Mouse (Mus musculus): ENCODE data around the gene Gm11114. TPM values are rescaled to one million over a fixed set of nuclear protein-coding genes. Genes with fewer than 3 reads are reported as not detected.
A peak's percentile ranks its signal among the peaks of the same experiment; 100 is the strongest.

Gm11114 gene
- polyA plus RNA-seq, 1 experiment from 2014 or later, result not detected

- Histone ChIP-seq H3K36me3 (ENCODE audit: control insufficient read depth, insufficient read depth, low read length) (peaks cover 4% of the 10 kb centered on the region; the same call in 1 of the 2 replicates), H3K4me2 (ENCODE audit: low read length) (peak overlapping the region; percentile 82), H3K9ac (ENCODE audit: low read length) (peak overlapping the region; percentile 63), H3K27me3 (replicated peaks; ENCODE audit: control insufficient read depth, insufficient read depth, low read length) (no peaks in the 10 kb centered on the region), H3K27ac (ENCODE audit: low read depth) (no peak overlapping the region), H3K9me3 (ENCODE audit: control insufficient read depth, low read length) (no peaks in the 10 kb centered on the region), H3K4me1 (replicated peaks; ENCODE audit: control insufficient read depth, insufficient read depth, low read length) (no peaks in the 10 kb centered on the region; the same call in 1 of the 2 replicates), H3K4me3 (ENCODE audit: low read depth, low read length) (peak overlapping the region; percentile 74)
- ATAC-seq (replicated peaks; ENCODE audit: low FRiP score, low TSS enrichment, low read depth) (no peak), DNase-seq (ENCODE audit: low spot score) (no peak)
- WGBS, result 34% methylated on average over 17 of the region's 17 CpGs
Observed at GRCm38 (mm10) chr9:85325201-85325868, 12.8 kb downstream of the Gm11114 start.

- peak; percentile 83 for DNase-seq (ENCODE audit: low spot score)
- Histone ChIP-seq H3K27me3 (replicated peaks; ENCODE audit: control insufficient read depth, insufficient read depth, low read length) (no peaks in the 10 kb centered on the region), H3K27ac (ENCODE audit: low read depth) (peak overlapping the region; percentile 81), H3K4me2 (ENCODE audit: low read length) (peak overlapping the region; percentile 82), H3K36me3 (ENCODE audit: control insufficient read depth, insufficient read depth, low read length) (peaks cover 4% of the 10 kb centered on the region; the same call in 1 of the 2 replicates), H3K9ac (ENCODE audit: low read length) (peak overlapping the region; percentile 63), H3K4me1 (replicated peaks; ENCODE audit: control insufficient read depth, insufficient read depth, low read length) (no peaks in the 10 kb centered on the region; the same call in 1 of the 2 replicates), H3K9me3 (ENCODE audit: control insufficient read depth, low read length) (no peaks in the 10 kb centered on the region), H3K4me3 (ENCODE audit: low read depth, low read length) (peak overlapping the region; percentile 74)
- peak; percentile 66 for ATAC-seq (replicated peaks; ENCODE audit: low FRiP score, low TSS enrichment, low read depth)
- under 1% methylated on average over 75 of the region's 88 CpGs for WGBS
Observed at GRCm38 (mm10) chr9:85326292-85327241, 14.0 kb downstream of the Gm11114 start.

GRCm38 (mm10) chr9:85327242-85328211 is 15.0 kb downstream of the Gm11114 start, which contains the start of gene Tent5a:
Tent5a (minus strand) TSS chr9:85327348.
- peak within 1 kb of the TSS; percentile 74 for H3K4me3 ChIP-seq (ENCODE audit: low read depth, low read length)
- ATAC-seq (replicated peaks; ENCODE audit: low FRiP score, low TSS enrichment, low read depth) (peak; percentile 90), DNase-seq (ENCODE audit: low spot score) (peak; percentile 90)
- H3K36me3 ChIP-seq (ENCODE audit: control insufficient read depth, insufficient read depth, low read length), result peaks cover 4% of the 10 kb centered on the region; the same call in 1 of the 2 replicates
- no peaks in the 10 kb centered on the region; the same call in 1 of the 2 replicates for H3K4me1 ChIP-seq (replicated peaks; ENCODE audit: control insufficient read depth, insufficient read depth, low read length)
- H3K4me2 ChIP-seq (ENCODE audit: low read length), result peak within 1 kb of the TSS; percentile 82
- H3K27me3 ChIP-seq (replicated peaks; ENCODE audit: control insufficient read depth, insufficient read depth, low read length), result no peaks in the 10 kb centered on the region
- H3K9ac ChIP-seq (ENCODE audit: low read length), result peak within 1 kb of the TSS; percentile 63
- H3K9me3 ChIP-seq (ENCODE audit: control insufficient read depth, low read length), result no peaks in the 10 kb centered on the region
- peak within 1 kb of the TSS; percentile 81 for H3K27ac ChIP-seq (ENCODE audit: low read depth)
- under 1% methylated on average over 69 of the region's 72 CpGs for WGBS

- peak; percentile 99 for DNase-seq (ENCODE audit: low spot score)
Observed at GRCm38 (mm10) chr9:85328259-85328658, 15.7 kb downstream of the Gm11114 start.

GRCm38 (mm10) chr9:85331521-85331920 is 18.9 kb downstream of the Gm11114 start:
- H3K4me2 ChIP-seq (ENCODE audit: low read length), result no peak overlapping the region
- no peaks in the 10 kb centered on the region for H3K9me3 ChIP-seq (ENCODE audit: control insufficient read depth, low read length)
- no peak overlapping the region for H3K27ac ChIP-seq (ENCODE audit: low read depth)
- H3K9ac ChIP-seq (ENCODE audit: low read length), result no peak overlapping the region
- no peak overlapping the region for H3K4me3 ChIP-seq (ENCODE audit: low read depth, low read length)
- no peaks in the 10 kb centered on the region for H3K36me3 ChIP-seq (ENCODE audit: control insufficient read depth, insufficient read depth, low read length)
- no peaks in the 10 kb centered on the region for H3K4me1 ChIP-seq (replicated peaks; ENCODE audit: control insufficient read depth, insufficient read depth, low read length)
- ATAC-seq (replicated peaks; ENCODE audit: low FRiP score, low TSS enrichment, low read depth) (no peak), DNase-seq (ENCODE audit: low spot score) (no peak)
- no peaks in the 10 kb centered on the region for H3K27me3 ChIP-seq (replicated peaks; ENCODE audit: control insufficient read depth, insufficient read depth, low read length)
- WGBS, result 79% methylated on average over 2 of the region's 2 CpGs

More at GRCm38 (mm10) chr9:85328259-85328658, 15.7 kb downstream of the Gm11114 start:
- Histone ChIP-seq H3K4me3 (ENCODE audit: low read depth, low read length) (peak overlapping the region; percentile 74), H3K9me3 (ENCODE audit: control insufficient read depth, low read length) (no peaks in the 10 kb centered on the region), H3K27ac (ENCODE audit: low read depth) (peak overlapping the region; percentile 81), H3K27me3 (replicated peaks; ENCODE audit: control insufficient read depth, insufficient read depth, low read length) (no peaks in the 10 kb centered on the region), H3K4me1 (replicated peaks; ENCODE audit: control insufficient read depth, insufficient read depth, low read length) (no peaks in the 10 kb centered on the region; the same call in 1 of the 2 replicates), H3K36me3 (ENCODE audit: control insufficient read depth, insufficient read depth, low read length) (peaks cover 4% of the 10 kb centered on the region; the same call in 1 of the 2 replicates), H3K9ac (ENCODE audit: low read length) (peak overlapping the region; percentile 63), H3K4me2 (ENCODE audit: low read length) (peak overlapping the region; percentile 82)
- 4% methylated on average over 16 of the region's 16 CpGs for WGBS
- peak; percentile 28 for ATAC-seq (replicated peaks; ENCODE audit: low FRiP score, low TSS enrichment, low read depth)

GRCm38 (mm10) chr9:85336046-85336445 is 23.5 kb downstream of the Gm11114 start:
- Histone ChIP-seq H3K9me3 (ENCODE audit: control insufficient read depth, low read length) (no peaks in the 10 kb centered on the region), H3K4me1 (replicated peaks; ENCODE audit: control insufficient read depth, insufficient read depth, low read length) (no peaks in the 10 kb centered on the region), H3K9ac (ENCODE audit: low read length) (no peak overlapping the region), H3K36me3 (ENCODE audit: control insufficient read depth, insufficient read depth, low read length) (no peaks in the 10 kb centered on the region), H3K27me3 (replicated peaks; ENCODE audit: control insufficient read depth, insufficient read depth, low read length) (no peaks in the 10 kb centered on the region), H3K27ac (ENCODE audit: low read depth) (no peak overlapping the region), H3K4me3 (ENCODE audit: low read depth, low read length) (no peak overlapping the region), H3K4me2 (ENCODE audit: low read length) (no peak overlapping the region)
- ATAC-seq (replicated peaks; ENCODE audit: low FRiP score, low TSS enrichment, low read depth), result no peak
- DNase-seq (ENCODE audit: low spot score), result no peak
- WGBS, result 88% methylated on average over 7 of the region's 7 CpGs

- ATAC-seq (replicated peaks; ENCODE audit: low FRiP score, low TSS enrichment, low read depth) (no peak), DNase-seq (ENCODE audit: low spot score) (no peak)
- 77% methylated on average over 3 of the region's 3 CpGs for WGBS
- Histone ChIP-seq H3K4me2 (ENCODE audit: low read length) (no peak overlapping the region), H3K4me3 (ENCODE audit: low read depth, low read length) (no peak overlapping the region), H3K9ac (ENCODE audit: low read length) (no peak overlapping the region), H3K27me3 (replicated peaks; ENCODE audit: control insufficient read depth, insufficient read depth, low read length) (no peaks in the 10 kb centered on the region), H3K27ac (ENCODE audit: low read depth) (no peak overlapping the region), H3K4me1 (replicated peaks; ENCODE audit: control insufficient read depth, insufficient read depth, low read length) (no peaks in the 10 kb centered on the region), H3K9me3 (ENCODE audit: control insufficient read depth, low read length) (no peaks in the 10 kb centered on the region), H3K36me3 (ENCODE audit: control insufficient read depth, insufficient read depth, low read length) (no peaks in the 10 kb centered on the region)
Observed at GRCm38 (mm10) chr9:85340303-85340702, 27.7 kb downstream of the Gm11114 start.
